8 mouse cellular contexts compared by ENCODE assay signal in the genomic region with DNA sequence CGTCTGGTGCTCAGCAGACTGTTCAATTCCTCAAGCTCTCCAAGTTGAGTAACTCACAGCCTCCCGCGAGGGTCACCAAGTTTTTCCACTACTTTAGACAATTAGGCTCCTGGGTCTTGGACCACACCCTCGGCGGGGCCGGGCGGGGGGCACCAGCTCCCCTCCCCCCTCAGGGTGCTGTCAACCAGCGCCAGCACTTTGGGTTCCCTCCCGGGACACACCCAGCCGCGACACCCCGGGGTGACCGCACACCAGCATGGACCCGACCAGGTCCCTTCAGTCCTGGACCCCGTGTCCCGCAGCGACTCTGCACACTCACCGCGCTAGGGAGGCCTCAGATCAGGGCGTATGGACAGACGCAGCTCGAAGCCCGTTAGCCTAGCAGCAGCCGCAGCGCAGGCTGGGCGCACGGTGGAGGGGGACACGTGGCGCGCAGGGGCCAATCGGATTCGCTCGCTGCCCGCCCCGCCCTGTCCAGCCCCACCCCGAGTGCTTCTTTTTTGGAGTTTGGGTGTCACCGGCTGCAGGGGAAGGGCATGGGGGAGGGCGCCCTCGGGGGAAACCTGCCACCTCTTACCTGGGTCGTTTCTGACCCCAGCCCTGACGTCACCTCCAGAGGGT. TPM values are rescaled to one million over a fixed set of nuclear protein-coding genes. Genes with fewer than 3 reads are reported as not detected.
DNase-seq lines count a peak whose midpoint lies in the region; ATAC-seq lines count a peak whose summit lies in the region.

A gene (minus strand): TSS at position 406 of the 621 bp plus-strand sequence.

- DNase-seq in Muller cell, postnatal 12 days (ENCODE audit: inconsistent ontology term) = peak; percentile 88
- DNase-seq in cerebellum, adult 8-10 months = peak; percentile 77
- peak; percentile 61 for DNase-seq in forelimb bud, embryonic 11.5 days (ENCODE audit: low read depth, low spot score)
- DNase-seq in layer of hippocampus, postnatal 10 days (ENCODE audit: low spot score in 2 of 2) = peak; percentile 71 to 84
- peak; percentile 86 for DNase-seq in lung, postnatal 25 days (ENCODE audit: low spot score)
- peak; percentile 33 for DNase-seq in retina, adult 2 months (ENCODE audit: low read depth, low spot score)
- DNase-seq in thymus, postnatal 25 days = peak; percentile 88

- ATAC-seq in hematopoietic stem cell, adult 5-6 weeks (replicated peaks in 1 of 2; ENCODE audit: insufficient read depth in 1 of 2, low FRiP score in 2 of 2, low TSS enrichment in 1 of 2, low read depth in 1 of 2, poor library complexity in 2 of 2, severe bottlenecking in 2 of 2) = peak; percentile 87 to 91

RNA-seq across cellular contexts. Expression of the gene that starts here (rescaled TPM):
- 62.0 and 69.8 TPM in 2 replicates for total RNA-seq in hematopoietic stem cell, adult 5-6 weeks (2017)
- total RNA-seq in layer of hippocampus, postnatal 10 days (2021) = 10 to 100 TPM; 88.4 to 88.7 TPM

Comparison
In these comparisons a context has a peak if more than half of its experiments do, and no peak if none do; other contexts are left out.
1. Peak in every context shown above with its lines: DNase-seq and ATAC-seq.
2. DNase-seq: peak in every context shown above with its lines; median percentile 88 in Muller cell, postnatal 12 days; 88 in thymus, postnatal 25 days; 86 in lung, postnatal 25 days; 78 in layer of hippocampus, postnatal 10 days; 77 in cerebellum, adult 8-10 months; 61 in forelimb bud, embryonic 11.5 days; 33 in retina, adult 2 months.